Mouse (Mus musculus) kidney, adult 11 months (tissue): Measurements from ENCODE around the gene Cpne2.

Experiments used
- DNase-seq: peaks from one replicate; pipeline ENCODE4 v3.0.0; 2022

Gene Cpne2

DNA sequence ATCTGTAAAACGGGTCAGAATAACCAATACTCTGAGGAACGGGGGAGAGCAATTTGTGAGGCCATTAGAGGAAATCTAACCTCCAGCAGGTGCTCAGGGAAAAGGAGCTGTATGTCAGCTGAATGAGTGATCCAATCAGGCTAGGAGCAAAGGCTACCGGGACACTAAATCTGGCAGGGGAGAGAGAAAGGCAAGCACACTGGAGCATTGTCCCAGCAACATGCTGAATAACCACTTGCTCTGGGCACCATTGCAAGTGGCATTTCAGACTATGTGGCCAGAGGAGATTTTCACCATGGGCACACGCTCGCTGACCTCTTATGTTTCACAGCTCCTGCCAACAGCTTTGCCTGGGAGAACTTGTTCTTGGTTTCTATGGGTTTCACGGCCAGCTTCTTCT lies 49.8 kb downstream of the Cpne2 start:
- no peak for DNase-seq

DNA sequence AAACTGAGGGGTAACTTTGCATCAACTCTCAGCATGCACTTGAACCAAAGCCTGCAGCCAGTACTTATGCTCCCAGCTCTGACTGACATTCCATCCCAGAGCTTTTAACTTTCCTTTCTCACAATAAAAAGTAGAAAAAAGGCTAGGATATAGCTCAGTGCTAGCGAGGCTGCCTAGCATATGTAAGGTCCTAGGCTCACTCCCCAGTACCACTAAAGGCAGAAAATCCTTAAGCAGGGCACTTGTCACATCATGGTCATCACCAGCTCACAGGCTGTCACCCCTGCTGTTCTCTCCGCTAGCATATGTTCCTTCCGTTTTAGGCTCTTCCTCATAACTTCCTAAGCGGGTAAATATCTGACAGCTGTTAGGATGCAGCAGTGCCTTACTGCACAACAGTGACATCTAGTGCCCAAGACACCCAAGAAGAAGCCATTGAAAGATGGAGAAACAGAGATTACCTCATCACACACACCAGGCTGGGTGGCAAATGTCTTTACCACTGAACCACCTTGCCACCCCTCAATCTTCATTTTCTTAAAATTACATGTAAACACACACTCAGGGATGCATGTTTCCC lies 51.5 kb downstream of the Cpne2 start:
- DNase-seq: peak; percentile 25

DNA sequence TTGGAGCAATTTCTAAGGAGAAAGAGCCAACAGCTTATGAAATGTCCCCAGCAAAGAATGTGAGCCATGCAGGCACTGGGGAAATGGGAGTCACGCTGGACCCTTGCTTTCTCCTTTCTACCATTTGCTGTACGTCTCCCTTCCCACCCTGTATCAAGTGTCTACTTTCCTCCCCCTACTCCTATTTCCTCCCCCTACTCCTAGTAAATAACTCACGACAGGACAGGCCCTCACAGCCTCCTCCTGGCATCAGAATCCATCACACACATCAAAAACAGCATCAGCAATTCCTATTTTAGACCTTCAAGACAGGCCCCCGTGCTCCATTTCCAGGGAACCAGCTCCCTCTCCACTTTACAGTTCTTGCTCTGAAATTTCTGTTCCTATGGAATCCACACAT lies 58.9 kb downstream of the Cpne2 start:
- DNase-seq: no peak

DNA sequence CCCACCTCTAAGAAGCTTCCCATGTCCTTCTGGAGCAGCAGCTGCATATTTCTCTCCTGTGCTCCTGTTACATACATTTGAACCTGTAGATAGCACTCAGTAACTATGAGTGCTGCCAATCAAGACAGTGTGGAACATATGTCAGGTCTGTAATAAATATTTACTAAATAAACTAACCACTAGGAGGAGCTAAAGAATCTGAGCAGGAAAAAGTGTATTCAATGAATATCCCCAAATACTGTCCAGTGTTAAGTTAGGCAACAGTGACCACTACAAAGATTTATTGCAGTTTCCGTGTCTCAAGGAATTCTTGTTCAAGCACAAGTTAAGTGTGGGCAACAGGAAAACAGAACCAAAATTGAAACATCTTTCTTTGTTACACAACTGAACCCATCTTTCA lies 61.4 kb downstream of the Cpne2 start:
- no peak for DNase-seq

DNA sequence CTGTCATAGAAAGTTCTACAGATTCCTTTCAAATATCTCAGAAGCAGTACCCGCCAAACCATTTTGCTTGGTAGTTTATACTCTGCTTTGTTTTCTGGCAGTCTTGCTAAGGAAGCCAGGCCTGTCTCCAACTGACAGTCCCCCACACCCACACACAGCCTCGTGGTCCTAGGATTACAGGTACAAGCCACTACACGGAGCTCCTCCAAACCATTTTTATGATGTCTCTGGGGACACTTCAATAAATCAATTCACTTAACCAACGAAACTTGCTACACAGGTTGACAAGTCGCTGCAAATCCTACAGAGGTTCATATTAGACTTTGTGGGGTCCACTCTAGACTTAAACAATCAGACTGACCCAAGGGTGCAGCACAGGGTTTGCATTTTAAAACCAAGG lies 67.7 kb downstream of the Cpne2 start:
- no peak for DNase-seq

DNA sequence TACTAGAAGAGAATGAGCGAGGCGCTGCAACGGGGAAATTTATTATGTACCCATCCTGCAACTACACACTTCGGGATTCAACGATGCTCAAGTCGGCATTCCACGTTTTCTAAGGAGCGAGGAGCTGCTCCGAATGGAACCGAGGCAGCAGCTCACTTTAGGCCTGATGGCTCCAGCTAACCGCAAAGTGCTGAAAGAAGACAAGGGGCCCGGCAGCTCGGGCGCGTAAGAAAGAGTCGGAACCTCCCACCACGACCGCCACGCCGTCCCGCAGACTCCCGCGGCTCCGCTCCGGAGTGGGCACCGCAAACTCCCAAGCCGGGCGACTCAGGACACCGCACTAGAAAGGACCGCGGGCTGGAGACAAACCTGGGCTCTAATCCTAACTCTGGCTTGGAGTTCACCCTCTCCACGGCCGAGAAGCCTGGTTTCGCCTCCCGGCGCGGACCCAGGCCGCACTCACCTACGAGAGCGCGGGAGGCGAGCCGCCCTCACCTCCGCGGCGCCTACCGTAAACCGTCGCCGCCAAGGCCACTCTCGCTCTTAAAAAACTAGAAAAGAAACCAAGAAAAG lies 68.3 kb downstream of the Cpne2 start:
- no peak for DNase-seq

DNA sequence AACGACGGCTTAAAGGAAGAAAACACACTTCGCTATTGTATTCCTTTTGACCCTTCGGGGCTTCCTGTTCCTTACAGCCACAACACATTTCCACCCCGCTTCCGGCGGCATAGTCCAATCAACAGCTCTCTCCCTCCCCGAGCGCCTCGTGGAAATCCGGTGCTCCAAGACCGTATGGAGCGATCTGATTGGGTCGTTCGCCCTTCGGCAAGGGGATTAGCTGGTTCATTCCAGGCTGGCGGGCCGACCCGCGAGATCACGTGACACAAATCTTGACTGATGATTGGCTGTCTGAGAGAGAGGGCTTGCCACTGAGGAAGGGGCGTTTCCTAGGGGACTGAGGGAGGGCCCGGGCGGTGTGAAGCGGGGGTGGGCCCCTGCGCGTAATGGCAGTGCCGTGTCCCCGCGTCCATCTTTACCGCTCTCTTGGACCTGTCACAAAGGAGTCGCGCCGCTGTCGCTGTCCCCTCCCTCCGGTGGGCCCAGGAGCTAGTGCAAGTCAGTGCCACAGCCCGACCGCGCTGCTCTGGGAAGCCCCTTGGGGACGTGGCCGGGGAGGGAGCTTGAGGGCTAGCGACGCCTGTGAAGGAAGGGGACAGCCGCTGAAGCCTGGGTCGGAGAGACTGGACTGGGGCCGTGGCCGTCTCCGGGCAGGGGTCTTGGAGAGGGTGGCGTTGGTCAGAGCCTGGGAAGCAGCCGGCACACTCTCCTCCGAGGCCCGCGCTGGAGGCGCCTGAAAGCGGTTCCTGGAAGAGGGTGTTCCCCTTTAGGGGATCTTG lies 69.0 kb downstream of the Cpne2 start, which contains the start of the genes Rspry1 and Fam192a:
Rspry1 (plus strand) TSS at position 331 of the 779 bp plus-strand sequence.
Fam192a (minus strand) TSS at position 391 of the 779 bp plus-strand sequence.
- peak; percentile 100 for DNase-seq

DNA sequence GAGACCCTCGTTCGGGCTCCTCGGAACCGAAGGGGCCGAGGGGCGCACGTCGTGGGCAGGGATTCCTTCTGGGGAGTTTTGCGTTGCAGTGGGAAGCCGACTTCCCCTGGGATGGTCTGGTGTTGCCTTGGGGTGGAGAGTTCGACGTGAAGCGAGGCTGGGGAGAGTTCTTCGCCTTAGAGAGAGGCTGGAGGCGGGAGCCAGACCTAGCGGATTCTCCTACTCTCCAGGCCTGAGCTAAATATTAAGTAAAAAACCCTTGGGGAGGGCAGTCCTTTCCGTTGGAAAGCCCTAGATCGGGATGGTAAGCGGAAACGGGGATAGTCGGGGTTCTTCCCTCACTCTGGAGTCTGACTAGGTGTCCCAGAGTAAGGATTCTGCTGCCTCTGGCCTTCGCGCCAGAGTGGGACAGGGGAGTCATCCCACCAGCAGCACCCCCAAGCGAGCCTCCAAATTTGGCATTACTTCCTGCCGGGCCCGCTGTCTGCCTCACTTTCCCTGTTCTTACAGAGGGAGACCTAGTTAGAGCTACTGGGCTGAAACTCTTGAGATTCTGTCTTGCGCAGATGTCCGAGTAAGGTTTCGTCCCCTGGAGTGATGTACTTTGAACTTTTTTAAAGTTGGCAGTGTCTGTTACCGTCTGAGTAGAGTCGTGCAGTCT lies 69.8 kb downstream of the Cpne2 start:
- DNase-seq: peak; percentile 58

DNA sequence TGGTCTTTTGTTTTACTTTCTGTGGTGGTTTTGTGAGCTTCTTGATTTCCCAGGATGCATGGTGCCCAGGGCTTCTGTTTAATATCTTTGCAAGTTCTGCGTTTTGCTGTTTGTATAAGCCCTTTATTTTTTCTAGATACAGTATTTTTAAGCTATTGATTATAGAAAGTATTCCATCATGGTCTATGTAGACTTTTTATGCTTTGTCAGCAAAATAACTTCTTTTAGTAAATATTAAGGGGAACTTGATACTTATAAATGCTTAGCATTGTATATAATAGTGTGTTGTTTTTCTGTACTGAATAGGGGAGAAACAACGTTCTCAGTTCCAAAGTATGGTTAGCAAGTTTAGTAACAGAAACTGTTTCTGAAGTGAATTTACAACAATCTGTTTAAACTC lies 71.2 kb downstream of the Cpne2 start:
- no peak for DNase-seq

DNA sequence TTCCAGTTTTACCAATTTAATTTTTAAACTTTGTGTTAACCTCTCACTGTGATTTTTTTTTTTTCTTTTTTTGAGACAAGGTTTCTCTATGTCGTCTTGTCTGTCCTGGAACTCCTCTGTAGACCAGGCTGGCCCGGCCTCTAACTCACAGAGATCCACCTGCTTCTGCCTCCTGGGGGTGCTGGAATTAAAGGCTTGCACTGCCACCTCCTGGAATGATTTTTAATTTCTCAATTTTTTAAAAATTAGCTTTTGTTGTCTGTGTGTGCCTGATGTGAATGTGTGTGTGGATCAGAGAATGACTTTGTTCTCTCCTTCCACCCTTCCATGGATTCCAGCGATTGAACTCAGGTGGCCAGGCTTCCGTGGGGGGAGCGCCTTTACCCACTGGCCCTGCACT lies 74.3 kb downstream of the Cpne2 start:
- DNase-seq: no peak
